Mouse (Mus musculus): ENCODE measurements around the gene Triobp.

The Triobp gene

GRCm38 (mm10) chr15:79037913-79038328 is 90.4 kb downstream of the Triobp start:
- peak; percentile 88 to 91 for DNase-seq

DNA sequence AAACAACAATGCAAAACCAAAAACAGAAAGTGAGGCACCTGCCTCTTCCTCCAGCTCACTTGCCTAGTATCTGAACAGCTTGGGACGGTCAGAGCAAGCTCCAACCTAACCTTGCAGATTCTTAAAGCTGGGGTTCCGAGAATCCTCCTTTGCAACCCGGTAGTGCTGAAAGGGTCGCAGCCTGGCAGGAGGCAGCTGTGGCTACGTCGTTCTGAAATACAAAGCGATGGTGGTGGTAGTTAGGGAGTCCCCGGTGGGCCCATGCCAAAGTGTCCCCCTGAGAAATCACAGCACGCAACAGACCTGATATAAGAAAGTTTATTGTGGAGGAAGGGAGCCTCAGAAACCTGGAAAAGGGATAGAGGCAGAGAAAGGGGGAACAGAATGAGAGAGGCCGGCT is 90.8 kb downstream of the Triobp start:
- no peak for DNase-seq

GRCm38 (mm10) chr15:79038853-79039252 is 91.3 kb downstream of the Triobp start:
- DNase-seq, result peak; percentile 54 to 67

DNA sequence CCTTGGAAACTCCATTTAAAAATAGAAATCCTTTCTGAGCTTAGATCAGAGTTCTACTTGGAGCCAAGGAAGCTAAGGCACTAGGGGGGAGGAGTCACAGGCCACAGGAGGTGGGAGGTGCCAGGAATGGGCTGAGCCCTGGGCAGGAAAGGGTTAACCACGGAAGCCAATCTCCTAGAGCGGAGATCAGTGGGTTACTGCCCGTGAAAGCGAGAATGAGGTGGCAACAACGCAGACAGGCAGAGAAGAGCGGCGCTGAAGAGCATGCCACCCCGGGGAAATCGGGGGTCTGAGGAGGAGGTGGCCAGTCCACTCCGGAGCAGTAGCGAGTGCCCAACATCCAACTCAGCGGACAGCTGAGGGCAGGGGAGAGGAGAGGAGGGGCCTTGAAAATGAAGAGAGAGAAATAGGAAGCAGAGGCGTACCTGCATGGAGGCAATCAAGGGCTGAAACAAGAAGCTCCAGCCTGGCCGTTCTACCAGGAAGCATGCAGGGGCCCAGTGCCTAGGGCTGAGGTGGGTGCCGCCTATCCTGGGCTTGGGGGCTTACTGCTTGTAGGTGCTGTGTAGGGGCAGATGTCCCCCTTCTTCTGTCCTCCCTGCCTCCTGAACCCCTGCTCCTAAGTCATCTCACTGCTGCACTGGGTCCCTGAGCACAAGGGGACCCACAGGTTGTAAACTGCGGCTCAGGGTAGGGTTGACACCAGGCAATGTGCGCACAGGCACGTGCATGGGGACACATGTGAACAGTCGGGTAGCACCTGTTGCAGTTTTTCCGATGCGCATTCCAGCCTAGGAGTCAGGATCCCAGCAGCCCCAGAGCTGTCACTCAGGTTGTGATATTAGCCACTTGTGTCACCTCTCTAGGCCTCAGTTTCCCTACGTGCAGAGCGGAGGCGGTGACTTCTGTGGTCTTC is 93.2 kb downstream of the Triobp start:
- no peak for DNase-seq

DNA sequence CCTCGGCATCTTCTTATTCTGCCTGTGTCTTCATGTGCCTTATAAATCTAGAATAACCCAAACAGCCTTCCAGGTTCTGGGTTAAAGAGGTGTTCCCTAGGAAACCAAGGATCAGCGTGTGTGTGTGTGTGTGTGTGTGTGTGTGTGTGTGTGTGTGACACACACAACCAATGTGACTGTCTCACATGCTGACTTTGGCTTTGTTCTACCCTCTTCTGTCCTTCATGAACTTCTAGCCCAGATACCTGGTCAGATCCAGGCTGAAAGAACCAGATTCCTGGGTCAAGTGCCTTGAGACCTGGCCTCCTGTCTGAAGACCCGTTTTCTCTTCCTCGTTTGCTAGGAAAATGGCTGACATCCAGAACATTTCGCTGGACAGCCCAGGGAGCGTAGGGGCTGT is 94.1 kb downstream of the Triobp start, which contains the start of gene Galr3:
Gene Galr3 (plus strand): TSS at position 301 of the 400 bp plus-strand sequence.
- DNase-seq, result no peak

DNA sequence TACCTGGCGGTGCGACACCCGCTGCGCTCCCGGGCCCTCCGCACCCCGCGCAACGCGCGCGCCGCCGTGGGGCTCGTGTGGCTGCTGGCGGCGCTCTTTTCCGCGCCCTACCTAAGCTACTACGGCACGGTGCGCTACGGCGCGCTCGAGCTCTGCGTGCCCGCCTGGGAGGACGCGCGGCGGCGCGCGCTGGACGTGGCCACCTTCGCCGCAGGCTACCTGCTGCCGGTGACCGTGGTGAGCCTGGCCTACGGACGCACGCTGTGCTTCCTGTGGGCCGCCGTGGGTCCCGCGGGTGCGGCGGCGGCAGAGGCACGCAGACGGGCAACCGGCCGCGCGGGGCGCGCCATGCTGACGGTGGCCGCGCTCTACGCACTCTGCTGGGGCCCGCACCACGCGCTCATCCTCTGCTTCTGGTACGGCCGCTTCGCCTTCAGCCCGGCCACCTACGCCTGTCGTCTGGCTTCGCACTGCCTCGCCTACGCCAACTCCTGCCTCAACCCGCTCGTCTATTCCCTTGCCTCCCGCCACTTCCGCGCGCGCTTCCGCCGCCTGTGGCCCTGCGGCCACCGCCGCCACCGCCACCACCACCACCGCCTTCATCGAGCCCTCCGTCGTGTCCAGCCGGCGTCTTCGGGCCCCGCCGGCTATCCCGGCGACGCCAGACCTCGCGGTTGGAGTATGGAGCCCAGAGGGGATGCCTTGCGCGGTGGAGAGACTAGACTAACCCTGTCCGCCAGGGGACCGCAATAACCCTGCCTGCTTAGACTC is 95.4 kb downstream of the Triobp start:
- DNase-seq, result peak; percentile 56 to 58

DNA sequence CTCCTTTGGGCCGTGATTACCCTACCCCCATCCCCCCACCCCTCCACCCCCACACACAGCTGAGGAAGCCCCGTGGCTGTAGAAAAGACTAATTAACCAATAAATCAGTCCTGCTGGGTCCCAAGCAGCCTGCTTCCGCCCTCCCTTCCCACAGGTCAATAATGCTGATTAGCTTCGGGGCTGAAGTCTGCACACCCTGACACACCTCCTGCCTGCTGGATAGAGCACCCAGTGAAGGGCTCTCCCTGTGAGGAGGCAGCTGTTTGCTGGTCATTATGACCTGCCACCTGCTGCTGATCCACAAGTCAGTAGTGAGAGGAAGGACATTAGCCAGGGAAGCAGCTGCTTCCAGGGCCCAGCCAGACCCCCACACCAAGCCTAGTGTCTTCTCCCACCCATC is 97.3 kb downstream of the Triobp start:
- no peak for DNase-seq

DNA sequence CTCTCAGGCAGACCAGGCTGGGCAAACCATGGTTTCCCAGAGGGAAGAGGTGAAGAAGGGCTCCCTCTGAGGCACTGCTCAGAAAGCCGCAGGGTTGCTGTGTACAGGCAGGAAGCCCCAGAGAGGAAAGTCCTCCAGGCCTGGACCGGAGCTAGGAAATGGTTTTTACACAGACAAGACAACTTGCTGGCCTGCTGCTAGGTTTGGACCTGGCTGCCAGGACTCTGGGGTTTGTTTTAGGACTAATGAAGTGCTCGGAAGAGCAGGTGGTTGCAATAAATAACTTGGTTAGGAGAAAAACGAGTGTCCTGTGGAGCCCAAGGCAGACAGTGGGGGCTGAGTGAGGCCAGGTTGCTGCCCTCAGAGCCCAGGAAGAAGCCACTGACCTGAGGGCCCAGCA is 100.7 kb downstream of the Triobp start:
- DNase-seq, result peak in 1 of 2 experiments; percentile 49

- no peak for DNase-seq
Observed at GRCm38 (mm10) chr15:79050160-79050845, 102.8 kb downstream of the Triobp start.

DNA sequence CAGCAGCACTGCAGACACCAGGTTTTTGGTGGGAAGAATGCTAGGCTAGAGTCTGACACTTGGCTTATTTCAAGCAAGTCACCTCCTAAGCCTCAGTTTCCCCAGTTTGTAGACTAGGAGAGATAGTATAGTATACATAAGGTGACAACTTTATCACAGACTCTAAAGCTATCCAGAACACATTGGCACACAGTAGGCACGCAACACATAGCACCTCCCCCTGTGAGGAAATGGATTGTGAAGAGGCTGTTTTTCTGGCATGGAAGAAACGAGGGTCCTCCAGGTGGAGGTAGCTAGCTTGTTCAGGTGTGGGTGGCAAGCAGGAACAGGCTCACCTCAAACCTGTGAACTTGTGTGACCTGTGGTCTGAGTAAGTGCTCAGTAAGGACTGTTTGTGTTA is 103.4 kb downstream of the Triobp start:
- no peak for DNase-seq

DNA sequence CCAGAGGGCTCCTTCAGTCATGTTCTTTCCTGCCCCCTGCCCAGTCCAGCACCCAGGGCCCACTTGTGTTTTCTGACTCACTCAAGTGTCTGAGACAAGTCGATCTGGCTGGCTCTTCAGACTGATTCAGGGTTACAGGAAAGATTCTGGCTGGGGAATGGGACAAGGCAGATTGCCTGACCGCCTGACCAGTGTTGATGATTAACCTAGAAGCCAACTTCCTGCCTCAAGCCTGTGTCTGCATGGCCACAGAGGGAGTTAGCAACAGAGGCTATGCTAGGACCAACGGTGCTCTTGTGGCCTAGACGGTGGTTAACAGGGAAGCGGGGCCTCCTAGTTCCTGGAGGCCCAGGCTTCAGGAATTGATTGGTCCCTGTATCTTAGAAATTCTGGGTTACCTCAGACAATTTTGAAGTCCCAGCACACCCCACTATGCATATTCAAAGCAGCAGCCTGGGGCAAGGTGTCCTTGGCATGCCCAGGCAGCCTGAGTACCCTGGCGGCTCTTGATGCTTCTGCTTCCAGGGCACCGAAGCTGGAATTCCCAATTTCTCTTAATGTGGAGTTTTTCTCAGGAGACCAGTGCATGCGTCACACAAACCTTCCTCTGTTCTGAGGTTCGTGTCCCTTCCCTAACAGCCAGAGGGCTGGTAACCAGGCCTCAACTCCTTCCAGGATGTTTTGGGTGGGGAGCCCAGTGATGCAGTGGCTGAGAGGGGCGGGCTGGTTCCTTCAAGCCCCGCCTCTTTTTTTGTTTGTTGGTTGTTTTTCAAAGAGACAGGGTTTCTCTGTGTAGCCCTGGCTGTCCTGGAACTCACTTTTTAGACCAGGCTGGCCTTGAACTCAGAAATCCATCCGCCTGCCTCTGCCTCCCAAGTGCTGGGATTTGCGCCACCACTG is 104.2 kb downstream of the Triobp start:
- no peak for DNase-seq

- no peak for DNase-seq
Observed at GRCm38 (mm10) chr15:79052366-79052765, 104.8 kb downstream of the Triobp start.
